Mouse (Mus musculus) CD4-positive, CD25-positive, alpha-beta regulatory T cell, adult 4 months (primary cell): ENCODE results near the gene Bves. TPM values are rescaled to one million over a fixed set of nuclear protein-coding genes. Genes with fewer than 3 reads are reported as not detected.

Experiments
- ATAC-seq: one replicate; pipeline ENCODE4 v1.8.0; 2017
- polyA plus RNA-seq, 2 experiments: library from polyadenylated mRNA; unstranded; fragments of 100-300 nt; shearing (Covaris generic); gene quantifications; one replicate each; pipeline ENCODE4 v1.2.1; 2017

Bves gene
- polyA plus RNA-seq, 2 experiments from 2014 or later = not detected

GRCm38 (mm10) chr10:45356091-45356490 is 20.5 kb downstream of the Bves start:
- ATAC-seq = no peak

- ATAC-seq = no peak
These were observed 27.8 kb downstream of the Bves start for GRCm38 (mm10) chr10:45363396-45363795.

- no peak for ATAC-seq
These were observed 31.6 kb downstream of the Bves start for GRCm38 (mm10) chr10:45366987-45367705.

- no peak for ATAC-seq
These were observed 34.1 kb downstream of the Bves start for GRCm38 (mm10) chr10:45369639-45370038.

GRCm38 (mm10) chr10:45370545-45370944 is 35.0 kb downstream of the Bves start:
- no peak for ATAC-seq

- peak; percentile 65 for ATAC-seq
These were observed 37.6 kb downstream of the Bves start for GRCm38 (mm10) chr10:45372994-45373692.

- no peak for ATAC-seq
These were observed 42.7 kb downstream of the Bves start for GRCm38 (mm10) chr10:45378269-45378668.

- ATAC-seq = no peak
These were observed 46.5 kb downstream of the Bves start for GRCm38 (mm10) chr10:45381937-45382636.

- no peak for ATAC-seq
These were observed 47.0 kb downstream of the Bves start for GRCm38 (mm10) chr10:45382637-45382958.

GRCm38 (mm10) chr10:45398211-45398610 is 62.6 kb downstream of the Bves start:
- ATAC-seq = no peak

- no peak for ATAC-seq
These were observed 64.2 kb downstream of the Bves start for GRCm38 (mm10) chr10:45399702-45400243.

GRCm38 (mm10) chr10:45410624-45411341 is 75.2 kb downstream of the Bves start:
- no peak for ATAC-seq

- ATAC-seq = no peak
These were observed 76.2 kb downstream of the Bves start for GRCm38 (mm10) chr10:45411741-45412140.

- ATAC-seq = no peak
These were observed 76.6 kb downstream of the Bves start for GRCm38 (mm10) chr10:45412144-45412543.

Other genes with a start within 250 kb of the Bves start
- gene Popdc3, start 157.7 kb upstream of the Bves start, polyA plus RNA-seq = not detected
- gene Lin28b, start 150.6 kb downstream of the Bves start, polyA plus RNA-seq = not detected
- 1 to 10 TPM; 5.4 to 6.2 TPM for gene Hace1, start 242.1 kb downstream of the Bves start, polyA plus RNA-seq